Mouse (Mus musculus) thymus, postnatal 14 days (tissue): ENCODE results near the gene Khdrbs2.
"Not testable (repeated sequence)": the region's sequence is repeated elsewhere in the genome, so short reads cannot be mapped to it uniquely, and the experiment has no call there.

ENCODE experiments used
- DNase-seq: peaks from one replicate; pipeline ENCODE4 v3.0.0; 2021

The Khdrbs2 gene

GRCm38 (mm10) chr1:32471502-32472214 lies 299.1 kb downstream of the Khdrbs2 start:
- no peak for DNase-seq

- no peak for DNase-seq
These were observed 315.4 kb downstream of the Khdrbs2 start for GRCm38 (mm10) chr1:32487944-32488343.

GRCm38 (mm10) chr1:32503381-32503780 lies 330.9 kb downstream of the Khdrbs2 start:
- no peak for DNase-seq

- not testable (repeated sequence) for DNase-seq
These were observed 374.7 kb downstream of the Khdrbs2 start, which contains the start of gene Gm5415 for GRCm38 (mm10) chr1:32547194-32547593. Gene Gm5415 (minus strand): TSS chr1:32547294.

GRCm38 (mm10) chr1:32553459-32553858 lies 380.9 kb downstream of the Khdrbs2 start:
- DNase-seq, result no peak

- no peak for DNase-seq
These were observed 381.4 kb downstream of the Khdrbs2 start for GRCm38 (mm10) chr1:32553925-32554324.

GRCm38 (mm10) chr1:32568901-32569300 lies 396.4 kb downstream of the Khdrbs2 start:
- no peak for DNase-seq

- DNase-seq, result no peak
These were observed 453.5 kb downstream of the Khdrbs2 start for GRCm38 (mm10) chr1:32626060-32626459.

- no peak for DNase-seq
These were observed 460.2 kb downstream of the Khdrbs2 start for GRCm38 (mm10) chr1:32632415-32633354.

- no peak for DNase-seq
These were observed 460.9 kb downstream of the Khdrbs2 start for GRCm38 (mm10) chr1:32633404-32633803.

GRCm38 (mm10) chr1:32639118-32639517 lies 466.6 kb downstream of the Khdrbs2 start:
- no peak for DNase-seq

- DNase-seq, result no peak
These were observed 477.2 kb downstream of the Khdrbs2 start for GRCm38 (mm10) chr1:32649647-32650209.

GRCm38 (mm10) chr1:32693806-32694205 lies 521.3 kb downstream of the Khdrbs2 start:
- no peak for DNase-seq

GRCm38 (mm10) chr1:32700132-32700531 lies 527.6 kb downstream of the Khdrbs2 start:
- no peak for DNase-seq

GRCm38 (mm10) chr1:32701267-32701666 lies 528.8 kb downstream of the Khdrbs2 start:
- no peak for DNase-seq
